Mouse (Mus musculus): ENCODE measurements around the gene Sh3rf3.

The Sh3rf3 gene

GRCm38 (mm10) chr10:58848536-58848935 lies 35.4 kb downstream of the Sh3rf3 start:
- DNase-seq (ENCODE audit: low read depth, low spot score) = no peak

GRCm38 (mm10) chr10:58854548-58855198 lies 41.5 kb downstream of the Sh3rf3 start:
- DNase-seq (ENCODE audit: low read depth, low spot score) = no peak

- DNase-seq (ENCODE audit: low read depth, low spot score) = no peak
These were observed 42.1 kb downstream of the Sh3rf3 start for GRCm38 (mm10) chr10:58855199-58855751.

- no peak for DNase-seq (ENCODE audit: low read depth, low spot score)
These were observed 42.7 kb downstream of the Sh3rf3 start for GRCm38 (mm10) chr10:58855814-58856213.

DNA sequence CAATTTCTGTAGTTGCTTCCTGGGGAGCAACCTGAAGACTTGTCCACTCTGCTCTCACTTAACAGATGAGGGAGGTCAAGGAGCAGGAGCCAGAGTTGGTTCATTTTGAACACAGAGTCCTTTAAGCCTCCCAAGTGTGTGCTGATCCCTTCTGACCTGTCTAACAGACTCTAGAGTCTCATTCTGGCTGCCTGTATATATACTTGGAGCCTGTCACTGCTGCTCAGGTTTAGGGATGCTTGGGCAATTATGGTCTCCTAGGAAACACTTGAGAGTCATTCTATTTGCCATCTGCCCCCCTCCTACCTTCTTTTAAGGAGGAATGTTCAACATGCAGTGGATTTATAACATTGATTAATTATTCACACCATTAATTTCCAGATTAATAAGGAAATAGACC lies 43.6 kb downstream of the Sh3rf3 start:
- no peak for DNase-seq (ENCODE audit: low read depth, low spot score)

GRCm38 (mm10) chr10:58864735-58865134 lies 51.6 kb downstream of the Sh3rf3 start:
- no peak for DNase-seq (ENCODE audit: low read depth, low spot score)

DNA sequence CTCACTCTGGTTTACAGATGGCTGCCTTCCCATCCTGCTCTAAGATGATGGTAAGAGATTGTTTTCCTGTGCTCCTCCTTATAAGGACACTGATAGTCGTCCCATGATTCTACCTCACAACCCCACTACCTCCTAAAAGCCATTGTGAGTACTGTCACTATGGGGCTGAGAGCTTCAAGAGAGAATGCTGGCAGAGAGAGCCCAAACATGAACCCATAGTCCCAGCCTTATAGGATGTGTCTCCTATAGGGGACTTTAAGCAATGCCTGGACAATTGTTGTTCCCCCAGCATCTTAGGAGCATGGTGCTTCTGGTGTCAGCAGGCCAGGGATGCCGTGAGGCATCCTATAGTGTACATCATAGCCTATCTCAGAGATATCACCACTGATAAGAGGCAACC lies 54.4 kb downstream of the Sh3rf3 start:
- no peak for DNase-seq (ENCODE audit: low read depth, low spot score)

GRCm38 (mm10) chr10:58869836-58870235 lies 56.7 kb downstream of the Sh3rf3 start:
- DNase-seq (ENCODE audit: low read depth, low spot score) = no peak

GRCm38 (mm10) chr10:58871149-58871820 lies 58.1 kb downstream of the Sh3rf3 start:
- DNase-seq (ENCODE audit: low read depth, low spot score) = peak; percentile 81

DNA sequence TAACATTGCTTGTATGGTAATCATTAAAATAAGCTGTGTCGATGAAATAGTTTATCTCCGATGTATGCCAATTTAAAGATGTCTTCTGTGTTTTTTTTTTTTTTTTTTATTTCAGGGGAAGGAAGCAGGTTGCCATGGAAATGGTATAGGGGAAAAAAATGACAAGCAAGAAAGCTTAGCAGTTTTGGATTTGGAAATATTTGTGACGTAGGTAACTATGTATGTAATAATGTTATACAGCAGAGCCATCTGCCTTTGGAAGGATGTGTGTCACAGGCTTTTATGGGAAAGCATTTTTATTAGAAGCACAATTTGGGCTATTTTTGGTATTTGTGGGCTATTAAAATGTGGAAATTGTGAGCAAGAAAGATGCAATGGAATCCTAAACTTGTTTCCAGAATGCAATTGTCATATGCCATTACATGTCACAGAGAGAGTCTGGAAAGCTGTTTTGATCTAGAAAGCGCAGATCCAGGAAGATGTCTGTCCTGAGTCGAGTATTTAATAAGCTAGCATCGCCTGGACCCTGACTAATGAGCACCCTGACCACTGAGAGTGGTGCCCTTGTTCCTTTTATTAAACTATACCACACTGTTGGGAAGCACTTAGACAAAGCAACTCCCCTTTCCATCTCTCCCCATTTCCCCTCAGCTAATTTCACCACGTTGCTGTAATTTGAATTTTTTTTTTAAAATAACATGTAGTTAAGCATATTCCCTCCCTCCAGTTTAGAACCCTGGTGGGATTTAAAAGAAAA lies 58.8 kb downstream of the Sh3rf3 start:
- peak; percentile 33 for DNase-seq (ENCODE audit: low read depth, low spot score)

DNA sequence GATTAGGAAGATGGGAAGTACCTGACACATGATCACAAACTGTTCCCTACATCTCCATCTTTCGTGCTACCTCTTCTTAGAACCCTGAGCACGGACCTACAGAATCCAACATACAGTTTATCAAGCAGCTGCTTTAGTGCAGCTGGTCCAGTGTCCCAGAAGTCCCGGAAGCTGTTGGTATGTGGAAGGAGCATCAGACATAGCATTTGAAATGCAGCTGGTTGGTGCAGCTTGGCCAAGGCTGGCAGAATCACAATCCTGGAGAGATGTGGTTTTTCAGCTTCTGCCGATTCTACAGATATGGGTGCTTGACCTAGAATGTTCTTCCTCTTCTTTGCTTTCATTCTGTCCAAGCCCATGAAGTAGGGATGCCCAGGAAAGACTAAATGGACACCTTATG lies 64.7 kb downstream of the Sh3rf3 start:
- no peak for DNase-seq (ENCODE audit: low read depth, low spot score)

- no peak for DNase-seq (ENCODE audit: low read depth, low spot score)
These were observed 65.5 kb downstream of the Sh3rf3 start for GRCm38 (mm10) chr10:58878636-58879035.

DNA sequence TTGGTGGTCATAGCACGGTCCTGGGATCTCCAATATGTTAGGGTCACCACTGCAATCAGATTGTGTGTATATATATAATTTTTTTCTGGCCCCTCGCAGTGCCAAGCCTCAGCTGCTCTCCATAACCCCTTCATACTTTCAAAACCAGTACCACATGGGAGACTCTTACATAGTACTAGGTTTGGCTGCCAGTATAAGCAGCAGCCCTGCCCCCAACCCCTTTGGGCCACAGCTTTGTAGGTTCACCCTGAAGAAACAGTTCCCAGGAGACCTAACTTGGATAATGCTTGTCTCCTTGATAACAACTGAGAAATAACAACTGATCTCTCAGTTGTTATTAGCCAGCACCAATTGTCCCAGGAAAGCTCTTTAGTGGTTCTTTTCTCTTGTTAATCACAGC lies 69.6 kb downstream of the Sh3rf3 start:
- DNase-seq (ENCODE audit: low read depth, low spot score) = no peak

- no peak for DNase-seq (ENCODE audit: low read depth, low spot score)
These were observed 72.2 kb downstream of the Sh3rf3 start for GRCm38 (mm10) chr10:58885351-58885750.

DNA sequence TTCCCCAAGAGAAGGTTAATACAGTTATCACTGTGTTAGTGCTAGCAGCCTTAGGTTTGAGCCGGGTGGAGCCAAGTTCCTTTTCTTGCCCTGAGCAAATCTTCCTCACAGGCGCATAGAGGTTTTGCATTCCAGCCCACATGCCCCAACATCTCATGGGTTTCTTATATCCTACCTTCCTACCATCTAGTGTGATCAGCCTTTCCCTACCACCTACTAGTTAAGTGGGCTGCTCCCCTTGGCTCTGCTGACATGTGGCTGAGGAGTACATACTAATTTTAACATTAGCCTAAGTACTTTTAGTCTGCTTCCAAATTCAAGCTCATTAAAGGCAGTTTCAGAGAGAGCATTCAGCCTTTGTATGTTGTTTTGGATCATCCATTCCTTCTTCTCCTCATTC lies 72.7 kb downstream of the Sh3rf3 start:
- peak; percentile 78 for DNase-seq (ENCODE audit: low read depth, low spot score)

DNA sequence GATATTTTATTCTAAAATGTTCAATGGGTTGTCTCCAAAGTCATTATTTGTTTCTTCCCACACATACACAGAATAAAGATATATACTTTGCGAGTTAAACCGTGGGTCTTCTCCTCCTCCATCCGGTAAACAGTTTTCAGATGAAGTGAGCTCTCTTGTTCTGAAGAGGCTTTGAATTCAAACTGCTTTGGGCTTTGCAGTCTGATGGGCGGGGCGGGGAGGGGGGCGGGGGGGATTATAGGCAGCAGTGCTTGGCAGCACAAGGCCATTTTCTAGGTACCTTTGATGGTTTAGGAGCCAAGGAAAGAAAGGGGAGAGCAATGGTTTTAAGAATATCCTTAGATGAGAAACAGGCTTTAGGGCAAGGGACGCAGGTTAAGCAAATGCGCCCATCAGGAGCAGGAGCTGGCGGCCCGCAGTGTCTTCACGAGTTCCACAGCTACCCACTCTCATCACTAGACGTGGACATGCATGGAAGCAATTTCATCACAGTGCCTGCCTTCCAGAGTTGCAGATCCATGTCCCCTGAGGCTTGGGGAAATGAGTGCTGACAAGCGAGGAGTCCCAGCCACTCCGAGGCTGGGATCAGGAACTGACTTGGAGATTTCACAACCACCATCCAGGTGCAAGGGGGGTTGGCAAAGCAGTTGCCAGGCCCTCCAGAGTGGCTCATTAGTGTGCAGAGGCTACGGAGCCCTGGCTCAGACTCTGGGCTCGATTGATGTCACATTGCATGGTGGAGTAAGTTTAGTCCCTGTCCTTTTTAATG lies 77.7 kb downstream of the Sh3rf3 start:
- DNase-seq (ENCODE audit: low read depth, low spot score) = no peak

DNA sequence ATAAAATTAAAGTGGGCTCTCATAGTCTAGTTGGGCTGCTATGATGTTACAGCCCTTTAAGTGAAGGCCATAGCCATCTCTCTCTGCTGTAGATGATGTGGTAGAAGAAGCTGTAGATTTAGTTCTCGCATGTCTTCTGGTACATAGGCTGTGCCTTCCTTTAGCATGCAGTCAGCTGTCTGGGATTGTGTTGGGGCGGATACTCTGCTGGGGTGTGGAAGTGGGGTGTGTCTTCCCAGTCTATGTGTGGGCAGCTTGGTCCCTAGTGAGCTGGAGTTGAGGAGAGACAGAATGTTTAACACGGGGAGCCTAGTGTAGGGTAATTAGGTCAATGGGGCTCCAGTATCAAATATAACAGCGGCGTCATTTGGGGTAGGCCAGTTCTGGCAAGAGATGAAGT lies 82.3 kb downstream of the Sh3rf3 start:
- peak; percentile 60 for DNase-seq (ENCODE audit: low read depth, low spot score)

GRCm38 (mm10) chr10:58897009-58897543 lies 83.9 kb downstream of the Sh3rf3 start:
- peak; percentile 48 for DNase-seq (ENCODE audit: low read depth, low spot score)

- DNase-seq (ENCODE audit: low read depth, low spot score) = peak; percentile 54
These were observed 92.1 kb downstream of the Sh3rf3 start for GRCm38 (mm10) chr10:58905253-58905652.

DNA sequence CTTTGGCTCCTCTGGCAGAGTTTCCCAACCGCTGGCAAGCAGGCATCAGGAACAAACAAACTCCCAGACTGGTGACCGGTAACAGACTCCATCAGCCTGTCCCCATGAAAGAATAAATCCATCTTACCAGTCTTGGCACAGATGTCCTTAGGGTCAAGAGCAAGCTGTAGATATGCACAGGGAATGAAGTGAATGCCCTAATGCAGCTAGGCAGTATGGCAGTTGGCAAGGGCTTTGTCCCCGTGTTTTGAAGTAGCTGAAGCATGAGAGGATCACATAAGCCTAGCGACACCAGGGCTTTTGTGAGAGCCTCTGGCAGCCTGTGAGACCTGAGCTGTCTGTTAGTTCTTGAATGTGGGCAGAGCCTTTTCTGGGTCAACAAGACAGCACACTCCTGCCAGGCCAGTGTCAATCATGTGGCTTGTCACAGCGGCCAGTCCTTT lies 93.9 kb downstream of the Sh3rf3 start:
- DNase-seq (ENCODE audit: low read depth, low spot score) = peak; percentile 31

DNA sequence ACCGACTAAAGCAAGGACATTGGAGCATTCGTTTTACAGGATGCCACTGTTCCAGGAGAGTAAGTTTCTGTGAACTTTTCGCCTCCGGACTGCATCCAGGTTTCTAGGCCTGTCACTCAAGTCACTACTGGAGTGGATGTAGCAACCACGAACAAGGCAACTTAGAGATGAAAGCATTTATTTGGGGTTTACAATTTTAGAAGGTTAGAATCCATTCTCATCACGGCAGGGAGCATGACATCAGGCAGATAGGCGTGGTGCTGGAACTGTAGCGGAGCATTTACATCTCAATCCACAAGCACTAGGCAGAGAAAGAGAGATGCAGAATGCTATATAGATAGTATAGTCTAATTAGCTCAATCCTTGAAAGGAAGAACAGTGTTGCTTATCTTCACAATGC lies 95.3 kb downstream of the Sh3rf3 start:
- DNase-seq (ENCODE audit: low read depth, low spot score) = no peak

Data from brain, adult 2 months (tissue).